Mouse (Mus musculus): ENCODE measurements at regions not wholly inside any gene's neighbourhood (a gene's known extent, or its start where the extent isn't known, plus 50 kb on each side); places are given as distances from the start of the nearest gene placed in this dataset.

DNA sequence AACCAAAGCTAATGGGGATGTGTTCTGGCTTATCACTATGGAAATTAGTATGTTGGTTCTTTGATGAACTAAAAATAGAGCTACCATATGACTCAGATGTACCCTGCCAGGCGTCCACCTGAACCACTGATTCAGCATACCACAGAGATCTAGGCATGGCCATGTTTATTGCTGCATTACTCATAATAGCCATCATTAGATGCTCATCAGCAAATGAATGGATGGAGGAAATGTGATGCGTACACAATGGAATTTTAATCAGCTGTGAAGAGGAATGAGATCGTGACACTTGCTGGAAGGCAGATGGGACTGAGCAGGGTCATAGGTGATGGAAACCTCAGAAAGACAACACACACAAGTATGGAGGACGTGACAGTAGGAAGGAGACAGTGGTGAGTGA, 78.7 kb upstream of the Magi3 start:
- ATAC-seq (replicated peaks; ENCODE audit: low FRiP score, low read depth) (no peak; the same call in 1 of the 2 replicates), DNase-seq (ENCODE audit: low spot score) (no peak)
- Histone ChIP-seq H3K4me1 (replicated peaks; ENCODE audit: insufficient read depth, low read length) (peaks cover 7% of the 10 kb centered on the region; the same call in 1 of the 2 replicates), H3K36me3 (ENCODE audit: insufficient read depth, low read length) (no peaks in the 10 kb centered on the region), H3K27ac (no peak overlapping the region), H3K4me2 (ENCODE audit: low read length) (no peak overlapping the region), H3K4me3 (replicated peaks; ENCODE audit: low read depth, low read length) (no peak overlapping the region), H3K9me3 (replicated peaks; ENCODE audit: low read length) (no peaks in the 10 kb centered on the region), H3K27me3 (ENCODE audit: insufficient read depth, low read length) (no peaks in the 10 kb centered on the region), H3K9ac (ENCODE audit: low read depth, low read length) (no peak overlapping the region)
- TF ChIP-seq CTCF (IDR thresholded peaks at IDR 0.05; ENCODE audit: low read depth), result no peak
- 50% methylated on average over 4 of the region's 4 CpGs for WGBS

DNA sequence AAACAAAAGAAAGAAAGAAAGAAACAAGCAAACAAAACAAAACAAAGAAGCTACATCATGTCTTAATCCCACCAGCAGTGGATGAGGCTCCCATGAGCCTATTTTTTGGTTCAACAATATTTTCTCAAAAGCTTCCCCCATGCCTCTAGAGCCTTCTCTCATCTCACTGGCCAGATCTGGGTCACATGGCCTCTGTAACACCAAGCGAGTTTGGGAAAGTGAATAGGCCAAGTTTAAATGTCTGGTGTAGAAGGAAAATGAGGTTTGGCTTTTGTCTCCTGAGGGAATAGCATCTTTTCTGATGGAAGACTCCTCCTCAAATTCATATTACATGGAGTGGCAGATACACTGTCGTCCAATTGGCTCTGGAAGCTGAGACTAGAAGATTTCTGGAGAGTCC, 78.2 kb upstream of the Magi3 start:
- 84% methylated on average over 2 of the region's 2 CpGs for WGBS
- no peak overlapping the region for H3K4me3 ChIP-seq (replicated peaks; ENCODE audit: low read depth, low read length)
- no peak overlapping the region for H3K9ac ChIP-seq (ENCODE audit: low read depth, low read length)
- H3K27me3 ChIP-seq (ENCODE audit: insufficient read depth, low read length), result no peaks in the 10 kb centered on the region
- no peaks in the 10 kb centered on the region for H3K36me3 ChIP-seq (ENCODE audit: insufficient read depth, low read length)
- no peak overlapping the region for H3K4me2 ChIP-seq (ENCODE audit: low read length)
- no peak overlapping the region for H3K27ac ChIP-seq
- peaks cover 5% of the 10 kb centered on the region; the same call in 1 of the 2 replicates for H3K4me1 ChIP-seq (replicated peaks; ENCODE audit: insufficient read depth, low read length)
- no peak for TF ChIP-seq CTCF (IDR thresholded peaks at IDR 0.05; ENCODE audit: low read depth)
- no peak for DNase-seq (ENCODE audit: low spot score)
- H3K9me3 ChIP-seq (replicated peaks; ENCODE audit: low read length), result no peaks in the 10 kb centered on the region
- ATAC-seq (replicated peaks; ENCODE audit: low FRiP score, low read depth), result no peak

DNA sequence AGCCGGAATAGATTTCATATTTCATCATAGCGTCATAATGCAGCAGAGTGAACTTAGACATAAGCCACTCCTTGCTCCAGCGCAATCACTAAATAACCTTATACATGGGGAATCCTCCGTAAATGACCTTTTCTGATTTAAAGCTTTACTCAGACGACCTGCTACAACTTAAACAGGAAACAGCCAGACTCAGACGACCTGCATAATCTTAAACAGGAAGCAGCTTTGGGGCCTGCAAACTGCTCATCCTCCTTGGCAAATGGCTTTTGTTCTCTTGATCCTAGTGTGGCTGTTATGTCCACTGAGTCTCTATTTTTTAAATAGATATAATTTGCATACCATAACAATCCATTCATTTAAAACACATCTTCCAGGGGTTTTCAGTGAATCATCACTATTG, 76.9 kb upstream of the Magi3 start:
- TF ChIP-seq CTCF (IDR thresholded peaks at IDR 0.05; ENCODE audit: low read depth), result no peak
- no peak for ATAC-seq (replicated peaks; ENCODE audit: low FRiP score, low read depth)
- H3K9ac ChIP-seq (ENCODE audit: low read depth, low read length), result no peak overlapping the region

DNA sequence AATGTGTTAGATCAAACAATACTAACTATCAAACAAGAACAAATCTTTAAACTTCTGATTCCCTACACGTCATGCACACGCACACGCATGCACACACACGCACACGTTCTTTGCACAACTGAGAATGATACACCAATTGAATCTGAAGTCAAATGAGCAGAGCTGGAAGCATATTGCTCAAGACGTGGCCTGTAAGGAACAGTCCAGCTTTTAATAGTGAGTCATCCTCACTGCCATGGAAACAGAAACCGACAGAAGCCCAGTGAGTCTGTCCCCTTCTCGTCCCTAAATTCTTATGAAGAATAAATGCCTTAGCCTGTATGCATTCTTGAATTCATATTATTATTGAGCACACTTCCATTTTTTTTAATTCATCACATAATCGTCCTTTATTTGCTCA, 75.7 kb upstream of the Magi3 start:
- H3K36me3 ChIP-seq (ENCODE audit: insufficient read depth, low read length), result no peaks in the 10 kb centered on the region
- H3K27me3 ChIP-seq (ENCODE audit: insufficient read depth, low read length), result no peaks in the 10 kb centered on the region
- no peaks in the 10 kb centered on the region for H3K9me3 ChIP-seq (replicated peaks; ENCODE audit: low read length)
- no peak overlapping the region for H3K27ac ChIP-seq
- no peak for DNase-seq (ENCODE audit: low spot score)
- H3K4me1 ChIP-seq (replicated peaks; ENCODE audit: insufficient read depth, low read length), result peaks cover 4% of the 10 kb centered on the region; the same call in 1 of the 2 replicates
- H3K9ac ChIP-seq (ENCODE audit: low read depth, low read length), result no peak overlapping the region
- no peak overlapping the region for H3K4me2 ChIP-seq (ENCODE audit: low read length)
- TF ChIP-seq CTCF (IDR thresholded peaks at IDR 0.05; ENCODE audit: low read depth), result no peak
- ATAC-seq (replicated peaks; ENCODE audit: low FRiP score, low read depth), result no peak
- WGBS, result 77% methylated on average over 9 of the region's 9 CpGs
- no peak overlapping the region for H3K4me3 ChIP-seq (replicated peaks; ENCODE audit: low read depth, low read length)

More for the DNA sequence above, 76.9 kb upstream of the Magi3 start:
- no peaks in the 10 kb centered on the region for H3K9me3 ChIP-seq (replicated peaks; ENCODE audit: low read length)
- no peaks in the 10 kb centered on the region for H3K27me3 ChIP-seq (ENCODE audit: insufficient read depth, low read length)
- no peak overlapping the region for H3K27ac ChIP-seq
- WGBS, result 49% methylated on average over 6 of the region's 6 CpGs
- no peaks in the 10 kb centered on the region for H3K36me3 ChIP-seq (ENCODE audit: insufficient read depth, low read length)
- H3K4me3 ChIP-seq (replicated peaks; ENCODE audit: low read depth, low read length), result no peak overlapping the region
- peak; percentile 44 for DNase-seq (ENCODE audit: low spot score)
- H3K4me1 ChIP-seq (replicated peaks; ENCODE audit: insufficient read depth, low read length), result peaks cover 4% of the 10 kb centered on the region; the same call in 1 of the 2 replicates
- no peak overlapping the region for H3K4me2 ChIP-seq (ENCODE audit: low read length)

DNA sequence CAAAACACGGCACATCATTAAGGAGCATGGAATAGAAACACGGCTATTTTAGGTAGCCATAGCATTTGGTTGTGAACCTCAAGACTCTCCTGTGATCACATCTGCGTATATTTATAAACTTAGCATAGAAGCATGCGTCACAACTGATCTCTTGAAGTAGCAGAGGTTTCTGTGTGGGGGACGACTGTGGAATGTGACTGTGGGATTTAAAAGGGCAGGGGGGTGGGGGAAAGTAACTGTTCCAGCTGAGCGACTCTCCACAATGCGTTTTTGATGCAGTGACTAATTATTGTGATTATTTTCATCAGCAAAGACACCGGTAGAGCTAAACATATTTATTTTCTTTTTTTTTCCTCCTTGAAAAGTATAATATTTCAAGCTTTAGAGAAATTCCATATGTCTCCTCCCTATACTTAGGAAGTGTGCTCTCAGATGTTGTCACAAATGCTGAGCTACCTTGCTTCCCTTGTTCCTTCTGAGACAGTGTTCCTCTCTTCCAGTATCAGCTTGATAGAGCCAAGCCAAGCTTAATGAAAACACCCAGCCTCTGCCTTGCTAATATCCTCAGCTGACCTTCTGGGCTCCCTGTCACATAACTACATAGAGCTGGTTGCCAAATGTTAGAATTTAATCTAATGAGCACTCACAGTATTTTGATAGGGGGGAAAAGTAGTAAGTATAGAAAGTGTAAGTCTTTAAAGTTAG, 75.0 kb upstream of the Magi3 start:
- ATAC-seq (replicated peaks; ENCODE audit: low FRiP score, low read depth) (no peak), DNase-seq (ENCODE audit: low spot score) (peak; percentile 38)
- no peak overlapping the region for H3K4me2 ChIP-seq (ENCODE audit: low read length)
- H3K9ac ChIP-seq (ENCODE audit: low read depth, low read length), result no peak overlapping the region
- no peak overlapping the region for H3K27ac ChIP-seq
- TF ChIP-seq CTCF (IDR thresholded peaks at IDR 0.05; ENCODE audit: low read depth), result no peak
- no peaks in the 10 kb centered on the region for H3K36me3 ChIP-seq (ENCODE audit: insufficient read depth, low read length)
- H3K4me1 ChIP-seq (replicated peaks; ENCODE audit: insufficient read depth, low read length), result peaks cover 4% of the 10 kb centered on the region; the same call in 1 of the 2 replicates
- H3K4me3 ChIP-seq (replicated peaks; ENCODE audit: low read depth, low read length), result no peak overlapping the region
- H3K9me3 ChIP-seq (replicated peaks; ENCODE audit: low read length), result no peaks in the 10 kb centered on the region
- WGBS, result 27% methylated on average over 8 of the region's 8 CpGs
- no peaks in the 10 kb centered on the region for H3K27me3 ChIP-seq (ENCODE audit: insufficient read depth, low read length)

DNA sequence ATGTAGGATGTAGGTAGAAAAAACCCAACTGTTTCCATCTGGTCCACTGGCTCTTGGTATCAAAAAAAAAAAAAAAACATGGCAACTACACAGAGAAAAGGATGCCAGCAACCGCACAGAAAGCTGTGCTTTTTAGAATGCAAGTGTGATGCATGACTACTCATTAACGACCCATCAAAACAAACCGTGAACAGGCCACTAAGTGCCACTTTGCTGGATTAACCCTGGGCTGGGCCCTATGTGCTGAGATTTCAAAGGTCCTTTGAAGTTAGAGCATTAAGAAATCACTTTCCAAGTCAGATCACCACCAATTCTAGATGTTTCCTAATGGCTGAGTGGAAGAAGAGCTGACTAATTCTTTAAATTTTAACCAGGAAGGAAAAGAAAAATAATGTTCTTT, 73.7 kb upstream of the Magi3 start:
- DNase-seq (ENCODE audit: low spot score) (peak; percentile 17), ATAC-seq (replicated peaks; ENCODE audit: low FRiP score, low read depth) (no peak)
- Histone ChIP-seq H3K27me3 (ENCODE audit: insufficient read depth, low read length) (no peaks in the 10 kb centered on the region), H3K36me3 (ENCODE audit: insufficient read depth, low read length) (no peaks in the 10 kb centered on the region), H3K27ac (no peak overlapping the region), H3K4me2 (ENCODE audit: low read length) (no peak overlapping the region), H3K9me3 (replicated peaks; ENCODE audit: low read length) (no peaks in the 10 kb centered on the region), H3K4me3 (replicated peaks; ENCODE audit: low read depth, low read length) (no peak overlapping the region), H3K9ac (ENCODE audit: low read depth, low read length) (no peak overlapping the region), H3K4me1 (replicated peaks; ENCODE audit: insufficient read depth, low read length) (peaks cover 4% of the 10 kb centered on the region; the same call in 1 of the 2 replicates)
- no peak for TF ChIP-seq CTCF (IDR thresholded peaks at IDR 0.05; ENCODE audit: low read depth)
- 43% methylated on average over 3 of the region's 3 CpGs for WGBS

All from kidney, postnatal 0 days (tissue).